Mouse (Mus musculus) spleen, postnatal 10 days (tissue): ENCODE measurements around the gene Sgms1.

Source experiments
- DNase-seq, 2 experiments: peaks; one replicate each; pipeline ENCODE4 v3.0.0; 2021 to 2022; ENCODE audit warnings: low spot score in 2 of 2

The Sgms1 gene

DNA sequence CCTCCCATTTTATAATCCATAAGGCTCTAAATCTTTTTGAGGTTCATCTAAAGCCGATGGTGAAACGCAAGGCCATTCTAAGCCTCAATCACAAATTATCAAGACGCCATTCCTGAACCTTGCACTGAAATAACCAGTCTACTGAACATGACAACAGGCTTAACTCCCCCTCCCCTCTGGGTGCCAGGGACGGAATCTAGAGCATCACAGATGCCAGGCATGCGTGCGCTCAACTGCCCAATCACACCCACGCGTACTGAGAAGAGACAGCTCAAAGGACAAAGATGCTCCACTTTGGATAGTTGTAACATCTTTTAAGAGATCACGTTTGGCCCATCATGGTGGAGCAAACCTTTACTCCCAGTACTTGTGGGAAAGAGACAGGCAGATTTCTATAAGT lies 146.3 kb downstream of the Sgms1 start:
- peak in 1 of 2 experiments; percentile 8 for DNase-seq

DNA sequence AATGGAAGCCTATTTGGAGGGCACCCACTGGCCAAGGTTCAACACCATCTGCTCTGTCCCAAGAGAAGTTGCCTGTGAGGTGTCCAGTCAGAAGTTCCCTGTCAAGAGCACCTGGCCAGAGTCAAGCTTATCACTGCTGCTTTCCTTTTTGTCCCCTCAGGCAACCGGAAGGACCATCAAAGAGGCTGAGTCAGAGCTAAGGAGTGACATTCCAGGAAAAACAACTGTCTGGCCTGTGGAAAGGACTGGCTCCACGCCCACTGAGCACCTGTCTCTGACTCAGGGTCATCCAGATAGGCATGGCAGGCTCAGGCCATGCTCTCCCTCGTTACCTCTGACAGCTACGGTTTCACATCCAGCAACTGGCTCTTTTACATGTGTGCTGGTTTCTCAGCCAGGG lies 147.4 kb downstream of the Sgms1 start:
- no peak for DNase-seq

DNA sequence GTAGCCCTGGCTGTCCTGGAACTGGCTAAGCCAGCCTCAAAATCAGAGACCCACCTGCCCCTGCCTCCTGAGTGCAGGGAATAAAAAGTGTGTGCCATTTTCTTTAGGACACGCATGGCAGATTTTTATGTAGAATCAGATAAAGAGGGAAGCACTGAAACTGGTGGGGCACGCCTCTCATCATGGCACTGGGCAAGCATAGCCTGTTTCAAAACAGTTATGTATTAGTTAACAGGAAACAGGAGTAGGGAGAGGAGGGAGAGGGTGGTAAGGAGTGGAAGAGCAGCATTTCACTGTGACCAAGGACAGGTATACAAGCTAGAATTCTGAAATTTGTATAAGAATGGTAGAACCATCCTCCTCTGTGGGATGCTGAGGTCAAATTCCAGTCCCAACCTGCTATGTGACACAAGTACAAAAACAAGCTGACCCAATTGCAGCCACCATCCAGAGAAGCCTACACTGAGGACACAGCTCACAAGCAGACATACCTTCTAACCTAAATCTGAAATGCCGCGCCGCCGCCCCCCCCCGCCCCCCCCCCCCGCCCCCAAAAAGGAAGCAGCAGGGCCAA lies 149.0 kb downstream of the Sgms1 start:
- DNase-seq: no peak

DNA sequence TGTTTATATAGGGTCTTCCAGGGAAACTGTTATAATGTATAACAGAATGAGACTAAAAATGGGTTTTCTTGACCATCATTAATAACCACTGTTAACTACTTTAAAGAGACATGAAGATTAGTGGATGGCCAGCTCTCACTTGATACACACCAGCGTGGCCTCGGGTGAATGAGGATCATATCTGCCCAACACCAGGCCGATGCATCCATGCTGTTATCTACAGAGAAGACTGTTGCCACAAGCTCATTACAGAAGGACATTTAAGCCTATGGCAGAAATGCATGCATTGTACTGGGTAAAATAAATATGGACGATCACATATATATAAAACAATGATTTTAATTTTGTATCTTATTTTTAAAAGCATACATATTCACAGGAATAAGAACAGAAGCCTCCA lies 149.6 kb downstream of the Sgms1 start:
- DNase-seq: peak in 1 of 2 experiments; percentile 62

DNA sequence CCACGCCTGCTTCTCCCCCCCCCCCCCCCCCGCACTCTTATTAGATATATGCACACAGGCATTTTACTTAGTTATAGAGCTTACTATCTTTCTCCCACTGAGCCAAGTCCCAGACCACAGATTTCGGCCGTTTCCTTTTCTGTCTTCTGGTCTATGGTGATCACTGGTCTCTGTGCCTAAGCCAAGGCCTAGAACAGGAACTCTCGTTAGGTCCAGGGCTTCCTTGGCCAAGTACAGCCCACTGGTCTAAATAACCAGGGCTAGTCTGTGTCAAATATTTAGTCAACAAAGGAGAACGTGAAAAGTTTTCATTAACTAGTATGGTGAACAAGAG lies 150.1 kb downstream of the Sgms1 start:
- DNase-seq: no peak

DNA sequence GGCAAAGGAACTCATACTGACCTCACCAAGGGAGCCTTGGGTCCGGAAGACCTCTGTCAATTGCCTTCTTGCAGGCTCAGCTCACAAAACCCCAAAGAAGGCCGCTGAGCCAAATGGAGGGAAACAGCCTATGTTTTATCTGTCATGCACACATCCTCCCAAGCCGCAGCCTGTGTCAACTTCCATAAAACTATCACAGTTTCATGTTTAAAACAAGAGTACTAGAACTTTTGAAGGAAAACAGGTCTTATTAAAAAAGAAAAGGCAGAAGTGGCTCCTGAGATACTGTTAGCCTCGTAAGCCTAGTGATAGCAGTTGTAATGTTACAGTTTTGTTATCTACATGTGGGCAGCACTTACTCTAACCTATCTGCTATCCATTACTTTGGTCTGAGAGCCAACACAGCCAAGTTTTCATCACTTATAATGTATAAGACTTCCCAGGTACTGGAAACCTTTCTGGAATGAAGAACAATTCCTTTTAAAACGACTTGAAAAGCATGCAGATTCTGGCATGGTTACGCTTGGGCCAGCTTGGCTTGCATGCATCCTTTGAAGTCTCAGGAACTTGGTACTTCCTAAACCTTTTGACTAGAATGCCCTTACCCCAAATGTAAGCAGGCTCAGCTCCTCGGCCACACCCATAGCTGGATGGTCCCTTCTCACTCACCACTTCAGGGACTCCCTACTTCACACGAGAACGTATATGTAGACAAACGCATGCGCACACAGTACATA lies 150.6 kb downstream of the Sgms1 start:
- peak; percentile 66 for DNase-seq

DNA sequence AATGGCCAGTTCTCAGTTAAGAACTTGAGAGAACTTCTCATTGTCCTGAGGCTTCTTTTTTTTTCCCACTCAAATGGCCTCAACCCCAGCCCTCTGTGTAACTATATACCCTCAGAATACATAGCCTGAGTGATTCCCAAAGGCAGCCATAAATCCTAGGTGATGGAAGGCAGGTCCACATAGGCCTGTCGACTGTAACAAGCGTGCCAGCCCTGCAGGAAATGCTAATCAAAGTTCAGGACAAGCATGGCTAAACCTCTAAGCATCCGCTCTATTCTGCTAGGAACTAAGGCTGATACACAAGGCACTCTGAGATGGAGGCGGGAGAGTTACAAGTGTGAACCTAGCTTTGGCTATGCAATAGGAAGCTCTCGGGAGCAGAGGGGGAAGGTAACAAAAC lies 151.8 kb downstream of the Sgms1 start:
- DNase-seq: no peak

DNA sequence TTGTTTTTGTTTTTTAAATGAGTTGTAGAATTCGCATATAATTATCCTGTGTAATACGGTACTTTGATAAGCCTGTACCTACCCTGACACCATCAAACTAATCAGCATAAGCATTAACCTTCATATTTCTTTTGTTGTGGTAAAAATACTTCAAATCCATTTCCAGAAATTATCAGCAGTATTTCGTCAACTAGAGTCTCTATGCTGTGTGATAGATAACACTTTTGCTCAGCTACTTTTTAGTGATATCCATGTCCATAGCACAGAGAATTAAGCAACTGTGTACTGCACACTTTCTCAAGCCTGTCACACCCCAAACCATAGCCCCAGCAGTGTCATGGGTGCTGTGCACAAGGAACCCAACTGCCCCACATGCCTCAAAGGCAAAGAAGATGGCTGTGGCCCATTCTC lies 152.3 kb downstream of the Sgms1 start:
- DNase-seq: peak in 1 of 2 experiments; percentile 50

DNA sequence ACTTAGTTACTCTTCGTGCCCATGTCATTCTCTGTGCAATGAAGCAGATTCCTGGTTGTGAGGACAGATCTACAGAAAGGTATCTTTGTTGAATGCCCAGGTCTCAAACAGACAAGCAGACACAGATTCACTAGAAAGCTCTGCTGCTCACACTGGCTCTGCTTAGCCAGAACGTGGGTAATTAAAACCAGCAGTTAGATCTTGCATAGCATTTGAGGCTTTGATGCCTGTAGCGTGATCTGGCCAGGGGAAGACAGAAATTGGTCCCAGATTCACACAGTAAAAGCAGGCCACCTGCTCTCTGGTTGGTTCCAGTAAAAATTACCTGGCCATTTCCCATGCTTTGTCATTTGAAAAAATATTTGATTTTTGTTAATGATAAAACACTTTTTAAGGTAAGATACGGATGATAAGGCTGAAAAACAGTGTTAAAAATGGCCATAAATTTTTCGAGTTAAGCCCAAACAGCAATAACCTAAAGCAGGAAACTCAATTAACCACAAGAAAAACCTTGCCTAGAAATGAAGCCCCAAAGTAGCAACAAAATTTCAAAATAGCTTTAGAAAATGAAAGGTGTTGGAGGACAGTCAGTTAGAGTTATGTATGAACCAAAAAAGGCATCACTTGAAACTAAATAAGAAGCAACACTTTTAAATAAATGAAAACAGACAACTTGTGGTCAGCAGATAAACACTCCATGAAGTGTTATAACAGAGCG lies 154.6 kb downstream of the Sgms1 start:
- DNase-seq: no peak

DNA sequence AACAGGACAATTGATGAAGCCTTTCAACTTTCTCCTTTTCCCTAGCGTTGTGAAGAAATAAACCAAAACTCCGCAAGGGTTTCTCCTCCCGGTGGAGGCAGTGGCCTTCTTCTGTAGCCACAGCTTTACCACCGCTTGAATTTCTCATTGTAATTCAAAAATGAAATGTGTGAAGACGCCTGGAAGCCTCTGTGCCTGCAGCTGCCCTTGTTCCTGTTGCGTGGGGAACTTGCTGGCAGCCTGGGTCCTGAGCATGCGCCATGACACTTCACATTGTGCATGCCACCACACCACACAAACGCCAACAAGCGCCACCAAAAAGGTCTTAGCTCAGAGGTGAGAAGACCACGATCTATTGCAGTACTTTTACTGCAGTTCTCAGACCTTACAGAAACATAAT lies 158.2 kb downstream of the Sgms1 start:
- no peak for DNase-seq

DNA sequence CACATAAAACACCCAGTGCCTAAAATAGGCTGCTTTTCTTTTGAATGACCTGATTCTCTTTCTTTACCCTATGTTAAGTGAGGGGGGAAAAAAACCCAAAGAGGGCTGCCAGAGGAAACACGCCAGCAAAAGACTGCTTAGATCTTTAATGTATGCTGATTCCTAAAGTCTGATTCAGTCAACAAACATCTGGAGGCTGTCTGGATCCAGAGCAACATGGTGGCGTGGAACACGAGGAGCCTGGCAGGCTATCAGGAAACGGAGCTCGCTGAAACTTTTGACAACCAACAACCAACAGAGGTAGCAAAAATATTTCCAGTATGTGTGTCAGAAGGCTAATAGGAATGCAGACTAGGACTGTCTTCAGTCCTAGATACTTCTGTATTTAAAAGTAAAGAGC lies 158.7 kb downstream of the Sgms1 start:
- no peak for DNase-seq

DNA sequence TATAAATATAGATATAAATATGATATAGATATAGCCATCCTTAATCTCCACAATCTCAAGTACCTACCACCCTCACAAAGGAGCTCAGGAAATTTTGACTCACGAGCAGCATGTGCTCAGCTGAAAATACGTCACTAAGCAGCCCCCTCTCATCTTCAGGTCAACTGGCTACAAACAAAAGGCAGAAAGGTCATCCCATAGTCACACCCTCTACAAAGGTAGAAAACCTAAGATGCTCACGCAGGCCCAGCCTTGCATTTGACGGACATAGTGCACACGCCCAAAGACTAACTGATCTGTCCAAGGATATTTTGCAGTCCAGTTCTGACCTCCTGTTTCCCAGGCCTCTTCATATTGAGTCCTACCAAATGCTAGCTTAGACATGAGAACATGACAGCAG lies 159.2 kb downstream of the Sgms1 start:
- DNase-seq: no peak

DNA sequence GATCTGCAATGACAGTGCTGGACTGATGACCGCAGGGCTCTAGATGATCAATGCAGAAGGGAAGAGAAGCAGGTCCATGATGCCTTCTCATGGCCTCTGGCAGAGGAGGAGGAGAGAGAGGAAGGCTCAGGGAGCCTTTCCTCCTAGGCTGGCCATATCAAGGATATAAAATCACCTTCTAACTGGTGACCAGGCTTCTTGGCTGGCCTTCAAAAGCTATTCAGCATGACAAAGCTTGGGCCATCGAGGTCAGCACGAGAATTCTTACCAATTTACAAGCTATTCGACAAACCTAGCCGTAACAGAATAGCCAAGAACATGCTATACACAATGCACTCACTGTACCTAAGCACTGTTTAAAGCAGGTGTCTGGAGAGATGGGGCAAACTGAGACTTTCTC lies 159.7 kb downstream of the Sgms1 start:
- DNase-seq: no peak

DNA sequence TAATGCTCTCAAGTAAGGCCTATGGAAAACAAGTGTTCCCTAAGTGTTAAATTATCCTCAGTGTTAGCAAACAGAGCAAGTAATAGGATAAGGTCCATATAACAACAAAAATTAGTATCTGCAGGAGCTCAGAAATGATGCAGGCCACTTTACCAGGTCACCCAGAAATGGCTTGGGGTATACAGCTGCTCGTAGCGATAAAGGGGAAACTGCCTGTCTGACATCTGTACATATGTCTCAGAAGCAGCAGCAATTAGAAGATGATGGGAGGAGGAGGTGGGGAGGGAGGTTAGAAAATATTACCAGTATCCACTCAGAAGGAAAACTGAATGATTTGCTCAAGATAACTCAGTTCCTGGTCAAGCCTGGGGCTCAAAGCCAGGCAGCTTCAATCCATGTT lies 162.3 kb downstream of the Sgms1 start:
- DNase-seq: no peak

DNA sequence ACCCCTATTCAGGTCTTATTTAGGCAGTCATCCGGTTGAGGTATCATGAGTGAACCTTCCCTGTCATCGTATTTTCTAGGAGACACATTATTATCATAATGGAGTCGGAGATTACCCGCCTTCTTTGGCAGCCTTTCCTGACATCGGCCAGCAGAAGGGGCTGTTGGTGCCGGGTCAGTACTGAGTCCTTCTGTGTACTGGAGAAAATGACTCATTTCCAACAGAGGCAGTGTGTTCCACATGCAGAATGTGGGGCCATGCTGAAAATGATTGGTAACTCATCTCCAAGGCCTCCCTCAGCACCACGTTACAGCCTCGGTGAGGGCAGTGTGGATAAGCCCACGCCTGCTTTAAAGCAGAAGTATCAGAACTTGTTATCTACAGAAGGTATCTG lies 164.4 kb downstream of the Sgms1 start:
- DNase-seq: no peak

DNA sequence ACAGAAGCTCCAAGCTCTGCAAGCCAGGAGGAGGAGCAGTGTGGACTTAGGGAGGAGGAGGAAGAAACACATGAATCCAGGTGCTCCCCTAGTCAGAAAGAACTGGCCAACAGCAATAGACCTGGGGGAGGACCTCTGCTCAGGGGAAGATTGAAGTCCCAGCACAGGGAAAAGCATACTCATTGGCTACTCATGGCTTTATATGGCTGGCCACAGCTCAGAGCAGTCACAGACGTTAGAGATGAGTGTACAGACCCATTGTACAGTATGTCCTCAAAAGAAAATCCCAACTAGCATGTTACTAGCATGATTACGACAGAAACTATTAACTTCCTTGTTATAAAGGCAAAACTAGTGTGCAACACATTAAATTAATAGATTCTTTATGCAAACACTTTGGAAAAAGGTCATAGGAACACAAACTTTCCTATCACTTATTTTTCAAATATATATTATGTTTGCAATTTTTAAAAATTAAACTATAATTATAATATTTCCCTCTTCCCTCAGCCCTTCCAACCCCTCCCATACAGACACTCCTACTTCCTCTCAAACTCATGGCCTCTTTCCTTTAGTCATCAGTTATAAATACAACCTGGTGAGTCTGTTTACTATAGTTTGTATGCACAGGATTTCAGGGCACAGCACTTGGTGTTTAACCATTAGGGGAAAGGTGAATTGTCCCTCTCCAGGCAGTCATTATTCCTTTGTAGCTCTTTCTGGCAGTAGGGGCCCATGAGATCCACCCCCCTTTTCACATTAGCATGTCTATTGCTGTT lies 165.0 kb downstream of the Sgms1 start:
- DNase-seq: no peak

DNA sequence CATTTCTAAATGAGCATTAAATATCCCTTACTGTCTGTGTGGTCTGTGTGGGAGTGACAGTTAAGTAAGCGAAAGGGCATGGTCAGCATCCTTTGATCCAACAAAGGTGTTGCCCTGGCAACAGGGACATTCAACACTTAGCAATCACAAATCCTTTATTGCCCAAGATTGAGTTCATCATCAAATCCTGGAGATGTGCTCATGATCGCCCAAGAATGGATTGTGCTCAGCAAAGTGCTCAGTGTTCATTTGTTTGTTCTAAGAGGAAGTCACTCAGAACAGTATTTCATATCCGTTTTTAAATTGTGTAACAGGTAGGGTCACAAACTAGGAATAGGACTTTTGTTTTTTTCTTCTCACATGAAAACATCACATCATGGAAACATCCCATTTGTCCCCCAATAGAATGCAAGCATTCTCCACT lies 165.8 kb downstream of the Sgms1 start:
- no peak for DNase-seq

DNA sequence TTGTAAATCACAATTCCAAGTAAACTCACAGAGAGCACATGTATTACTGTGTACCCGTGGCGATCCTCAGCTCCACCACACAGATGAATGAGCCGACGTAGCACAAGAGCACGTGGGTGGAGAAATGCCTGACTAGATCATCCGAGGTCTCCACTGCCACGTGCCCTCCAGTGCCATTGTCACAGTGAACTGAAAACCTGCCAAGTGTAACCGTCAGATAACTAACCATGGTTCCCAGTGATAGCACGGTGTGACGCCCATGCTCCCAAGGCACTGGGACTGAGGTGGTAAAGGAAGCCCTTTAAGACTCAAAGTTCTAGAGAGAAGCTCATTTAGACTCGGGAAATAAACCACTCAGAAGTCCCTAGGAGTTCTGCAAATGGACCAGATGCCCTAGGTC lies 167.4 kb downstream of the Sgms1 start:
- DNase-seq: peak in 1 of 2 experiments; percentile 61

DNA sequence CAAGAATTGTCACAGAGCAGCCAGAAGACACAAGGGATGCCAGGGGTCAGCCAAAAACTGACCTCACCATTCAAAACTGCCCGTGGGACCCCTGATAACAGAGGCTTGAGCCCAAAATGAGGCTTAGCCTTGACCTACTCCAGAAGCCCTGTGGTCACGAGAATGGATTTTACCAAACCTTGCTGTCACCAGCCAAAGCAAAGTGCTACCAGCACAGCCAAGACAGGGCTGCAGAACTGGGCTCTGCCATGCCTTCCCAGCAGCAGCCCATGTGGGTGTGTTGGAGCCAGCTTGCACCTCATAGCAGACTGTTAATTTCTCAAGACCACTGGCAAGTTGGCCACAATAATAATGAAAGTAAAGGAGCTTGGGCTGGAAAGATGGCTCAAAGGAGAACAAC lies 168.5 kb downstream of the Sgms1 start:
- DNase-seq: no peak

DNA sequence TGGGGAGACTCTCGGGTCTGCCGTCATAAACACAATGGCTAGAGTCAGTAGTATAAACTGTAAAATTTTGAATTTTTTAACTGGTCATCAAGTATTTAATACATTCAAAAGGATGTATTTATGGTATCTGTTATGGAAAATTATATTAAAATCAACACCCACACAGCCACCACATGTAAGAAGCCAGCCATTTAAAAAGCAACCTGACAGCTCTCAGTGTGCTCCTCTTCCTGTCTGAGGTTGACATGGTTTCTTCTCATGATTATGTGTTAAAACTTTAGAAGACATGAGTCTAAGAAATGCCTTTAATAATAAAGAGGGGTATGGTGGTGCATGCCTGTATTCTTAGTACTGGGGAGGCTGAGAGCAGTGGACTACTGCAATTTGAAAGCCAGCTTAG lies 172.8 kb downstream of the Sgms1 start:
- no peak for DNase-seq

DNA sequence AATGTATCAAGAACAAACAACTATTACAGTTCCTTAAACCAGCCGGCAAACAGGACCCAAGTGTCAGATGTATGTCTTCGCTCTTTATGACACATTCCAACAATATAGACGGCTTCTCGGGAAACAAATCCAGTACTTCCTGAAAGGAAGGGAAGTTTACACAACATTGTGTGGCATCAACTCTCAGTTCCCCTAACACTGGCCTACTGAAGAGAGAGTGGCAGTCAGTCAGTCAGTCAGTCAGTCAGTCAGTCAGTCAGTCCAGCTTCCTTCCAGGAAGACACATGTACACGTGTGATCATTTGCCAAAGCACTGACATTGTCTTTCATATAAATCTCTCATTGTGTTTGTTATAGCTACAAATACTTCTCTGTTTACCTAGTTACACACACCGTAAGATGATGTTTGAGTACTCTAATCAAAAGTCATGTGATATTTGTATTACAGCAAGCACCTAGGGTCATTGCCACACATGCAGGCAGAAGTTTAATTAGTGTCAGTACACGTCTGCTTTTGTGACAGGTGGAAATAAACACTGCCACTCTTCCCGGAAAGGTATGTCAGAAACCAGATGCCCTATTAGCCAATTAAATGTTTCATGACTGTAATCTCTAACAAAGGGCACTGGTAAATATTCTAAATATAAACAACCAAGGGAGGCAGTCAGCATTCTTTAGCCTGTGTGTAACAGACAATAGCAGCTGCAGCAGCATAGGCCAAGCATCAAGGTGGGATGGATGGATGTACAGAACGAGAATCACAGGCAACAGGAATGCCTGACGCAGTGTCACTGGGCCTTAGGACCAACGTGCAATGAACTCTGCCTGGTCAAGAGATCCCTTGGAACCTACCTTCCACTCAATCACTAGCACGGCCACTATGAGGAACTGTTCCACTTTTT lies 174.4 kb downstream of the Sgms1 start:
- DNase-seq: no peak
